Mouse (Mus musculus) B cell, adult 2 months (primary cell): ENCODE measurements at regions not wholly inside any gene's neighbourhood (a gene's known extent, or its start where the extent isn't known, plus 50 kb on each side); places are given as distances from the start of the nearest gene placed in this dataset.

Experiments used
- DNase-seq, 2 experiments: peaks; one replicate each; pipeline ENCODE4 v3.0.0; 2022

DNA sequence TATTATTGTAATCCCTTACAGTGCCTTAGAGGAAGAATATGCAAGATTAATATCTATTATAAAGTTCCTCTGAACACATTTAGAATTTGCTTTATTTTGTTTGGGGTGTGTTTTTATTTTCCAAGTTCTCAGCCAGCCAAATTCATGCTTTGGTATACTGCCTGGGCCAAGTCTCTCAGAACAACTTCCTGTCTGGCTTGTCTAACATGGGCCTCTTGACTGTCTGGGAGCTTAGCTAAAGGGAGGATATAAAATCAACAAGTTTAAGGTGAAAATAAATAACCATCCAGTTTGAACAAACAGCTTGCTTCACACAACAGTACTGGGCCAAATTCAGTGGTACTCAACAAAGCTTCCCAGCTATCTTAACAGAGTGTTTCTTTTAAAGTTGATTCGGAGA lies 669.5 kb downstream of the Kcnj2 start:
- DNase-seq = no peak

DNA sequence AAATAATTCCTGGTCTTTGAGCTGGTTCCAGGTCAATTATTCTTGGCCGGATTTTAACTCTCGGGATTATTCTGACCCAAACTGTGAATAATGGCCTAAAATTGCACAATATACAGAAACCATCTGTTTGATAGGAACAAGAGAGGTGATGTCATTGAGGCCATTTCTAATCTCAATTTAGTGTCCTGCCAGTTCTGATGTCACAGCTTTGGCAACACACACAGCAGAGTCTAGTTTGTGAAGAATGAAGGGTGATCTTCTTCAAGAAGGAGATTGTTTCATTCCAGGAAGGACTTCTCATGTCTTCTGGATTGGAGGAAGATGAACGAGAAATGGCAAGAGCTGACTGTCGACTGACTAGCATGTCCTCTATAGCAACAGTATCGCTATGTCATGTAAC lies 670.0 kb downstream of the Kcnj2 start:
- DNase-seq = no peak

DNA sequence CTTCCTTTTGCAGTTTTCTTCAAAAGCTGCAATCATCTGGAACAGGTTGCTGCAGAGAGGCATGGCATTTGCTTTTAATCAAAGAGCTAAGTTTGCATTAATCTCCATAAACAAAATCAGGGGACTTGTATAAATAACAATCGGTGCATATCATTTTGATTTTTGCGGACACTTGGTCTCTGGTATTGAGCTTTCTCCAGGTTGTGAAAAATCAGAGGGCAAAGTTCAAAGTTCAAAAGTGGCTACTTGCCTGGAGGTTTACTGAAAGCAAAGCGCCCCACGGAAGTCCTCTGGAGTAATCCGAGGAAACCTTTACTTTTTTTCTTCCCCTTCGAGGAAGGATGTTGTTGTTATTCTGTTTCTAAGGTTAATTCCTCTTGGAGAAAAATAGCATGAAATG lies 677.4 kb downstream of the Kcnj2 start:
- DNase-seq = no peak

DNA sequence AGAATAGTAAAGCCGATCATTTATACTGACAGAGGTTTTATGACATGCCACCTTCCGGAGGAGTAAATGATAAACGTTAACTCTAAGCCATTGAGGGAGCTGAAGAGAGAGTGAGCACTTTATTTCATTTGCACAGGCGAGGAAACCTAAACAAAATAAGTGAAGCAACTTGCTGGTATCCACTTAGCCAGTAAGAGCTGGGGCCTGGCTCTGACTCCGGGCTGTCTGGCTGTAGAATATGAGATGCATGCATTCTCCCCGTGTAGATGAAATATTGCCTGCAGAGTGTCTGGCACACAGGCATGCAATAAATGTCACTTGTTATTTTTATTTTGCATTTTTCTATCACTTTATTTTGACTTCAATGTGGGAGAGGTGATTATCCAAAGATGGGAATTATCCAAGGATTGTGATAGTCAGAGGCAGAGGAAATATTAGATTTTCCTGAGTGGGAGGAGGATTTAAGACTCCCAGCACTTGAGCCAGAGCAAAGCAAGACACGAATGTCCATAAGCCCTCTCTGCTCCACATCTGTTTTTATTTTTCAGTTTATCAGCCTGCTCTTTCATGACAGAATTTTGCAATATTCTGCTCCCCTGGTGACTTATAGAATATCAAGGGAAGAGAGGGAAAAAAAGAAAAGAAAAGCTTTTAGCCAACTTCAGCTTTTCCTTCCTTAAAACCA lies 681.4 kb downstream of the Kcnj2 start:
- no peak for DNase-seq

DNA sequence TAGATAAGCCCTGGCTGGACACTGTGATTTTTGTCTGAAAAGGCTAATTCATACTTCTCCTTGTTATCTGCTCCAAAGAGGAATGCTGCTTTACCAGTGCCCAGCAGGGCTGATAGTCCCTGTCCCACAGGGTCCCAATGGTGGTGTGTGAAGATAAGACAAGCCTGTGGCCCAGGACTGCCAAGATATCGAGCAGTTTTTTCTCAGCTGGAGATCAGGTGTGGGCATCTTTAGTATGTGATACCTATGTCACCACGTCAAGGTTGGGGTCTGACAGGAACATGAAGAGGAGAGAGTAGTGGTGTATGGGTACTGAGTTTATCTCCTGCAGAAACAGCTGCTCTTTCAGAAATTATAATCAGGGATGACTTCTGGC lies 682.0 kb downstream of the Kcnj2 start:
- DNase-seq = no peak

DNA sequence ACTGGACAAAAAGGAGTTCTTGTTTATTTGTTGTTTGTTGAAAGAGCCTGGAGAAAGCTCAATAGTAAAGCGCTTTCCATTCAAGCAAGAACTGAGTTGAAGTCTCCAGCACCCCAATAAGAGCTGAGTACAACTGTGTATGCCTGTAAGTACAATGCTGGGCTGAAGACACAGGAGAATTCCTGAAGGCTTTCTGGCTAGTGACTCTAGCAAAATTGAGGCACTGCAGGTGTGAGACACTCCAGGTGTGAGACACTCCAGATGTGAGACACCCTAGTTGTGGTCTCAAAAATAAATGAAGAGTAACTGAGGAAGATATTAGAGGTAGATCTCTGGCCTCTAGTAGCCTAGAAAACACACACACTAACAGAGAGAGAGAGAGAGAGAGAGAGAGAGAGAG lies 682.5 kb downstream of the Kcnj2 start:
- DNase-seq = no peak

DNA sequence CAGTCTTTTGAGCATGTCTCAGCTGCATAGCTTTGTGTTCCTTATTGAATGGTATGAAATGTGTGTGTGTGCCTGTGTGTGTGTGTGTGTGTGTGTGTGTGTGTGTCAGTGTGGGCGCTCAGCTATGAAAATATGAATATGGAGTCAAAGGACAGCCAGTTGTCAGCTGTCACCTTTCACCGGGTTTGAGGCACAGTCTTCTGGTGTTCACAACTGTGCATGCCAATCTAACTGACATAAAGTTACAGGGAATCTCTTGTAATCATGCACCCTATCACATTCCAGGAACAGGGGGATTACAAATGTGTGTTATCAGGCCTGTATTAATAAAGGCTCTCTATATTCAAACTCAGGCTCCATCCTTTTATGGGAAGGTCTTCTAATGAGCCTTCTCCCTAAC lies 688.8 kb downstream of the Kcnj2 start:
- no peak for DNase-seq

DNA sequence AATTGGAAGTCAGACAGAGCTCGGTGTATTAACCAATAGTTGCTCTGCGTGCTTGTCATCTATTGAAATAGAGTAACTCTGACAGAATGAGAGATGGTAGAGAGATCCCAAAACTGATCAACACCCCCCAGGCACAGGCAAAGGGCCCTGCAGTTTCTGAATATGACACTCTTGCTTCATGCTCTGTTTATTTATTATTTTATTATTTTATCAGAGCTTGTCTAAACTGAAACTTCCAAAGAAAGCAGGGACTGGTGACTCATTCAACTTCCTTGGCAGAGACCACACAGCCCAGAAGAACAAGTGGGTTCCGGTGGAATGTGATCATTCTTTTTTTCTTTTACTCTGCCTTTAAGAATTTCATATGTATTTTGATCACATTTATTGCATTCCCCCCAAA lies 697.1 kb downstream of the Kcnj2 start:
- no peak for DNase-seq

DNA sequence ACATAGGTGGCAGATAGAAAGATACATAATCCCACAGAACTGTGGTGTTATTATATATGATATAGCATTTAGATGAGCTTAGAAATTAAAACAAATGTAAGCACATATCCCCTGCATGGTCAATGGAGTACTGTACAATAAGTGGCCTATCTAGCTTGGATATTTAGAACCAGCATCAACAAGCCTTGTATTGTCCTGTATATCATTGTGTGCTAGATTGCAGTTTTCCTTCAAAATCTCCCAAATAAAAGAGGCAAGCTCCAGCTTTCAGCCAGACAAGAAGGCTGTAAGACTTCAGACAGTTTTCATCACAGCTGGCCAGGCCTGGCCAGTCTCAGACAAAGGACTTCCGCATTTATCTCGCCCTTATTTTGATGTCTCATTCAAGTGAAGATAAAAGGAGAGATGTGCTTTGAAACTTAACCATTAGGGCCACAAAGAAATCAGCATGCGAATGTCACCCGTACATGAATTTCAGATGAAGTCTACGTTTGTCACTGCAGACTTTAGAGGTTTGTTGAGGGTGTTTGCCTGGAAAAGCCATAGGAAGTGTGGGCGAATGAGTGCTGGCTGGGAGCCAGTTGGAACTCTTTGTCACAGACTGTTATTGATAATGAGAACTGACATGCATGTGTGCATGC lies 700.5 kb downstream of the Kcnj2 start:
- no peak for DNase-seq

DNA sequence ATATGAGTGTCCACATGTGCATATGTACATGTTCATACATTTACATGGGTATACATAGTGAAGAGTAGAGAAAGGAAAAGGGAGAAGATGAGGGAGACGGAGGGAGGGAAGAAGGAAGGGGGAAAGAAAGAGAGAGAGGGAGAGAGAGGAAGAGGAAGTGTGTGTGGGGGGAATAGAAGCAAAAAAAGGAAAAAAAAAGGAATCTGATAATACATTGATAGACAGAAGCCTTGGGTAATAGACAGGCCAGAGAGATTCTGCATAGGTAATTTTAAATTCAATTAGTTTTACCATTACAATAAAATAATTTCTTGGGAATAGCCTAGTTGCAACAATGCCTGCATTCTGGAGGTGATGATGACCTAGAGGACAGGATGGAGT lies 701.0 kb downstream of the Kcnj2 start:
- DNase-seq = no peak

DNA sequence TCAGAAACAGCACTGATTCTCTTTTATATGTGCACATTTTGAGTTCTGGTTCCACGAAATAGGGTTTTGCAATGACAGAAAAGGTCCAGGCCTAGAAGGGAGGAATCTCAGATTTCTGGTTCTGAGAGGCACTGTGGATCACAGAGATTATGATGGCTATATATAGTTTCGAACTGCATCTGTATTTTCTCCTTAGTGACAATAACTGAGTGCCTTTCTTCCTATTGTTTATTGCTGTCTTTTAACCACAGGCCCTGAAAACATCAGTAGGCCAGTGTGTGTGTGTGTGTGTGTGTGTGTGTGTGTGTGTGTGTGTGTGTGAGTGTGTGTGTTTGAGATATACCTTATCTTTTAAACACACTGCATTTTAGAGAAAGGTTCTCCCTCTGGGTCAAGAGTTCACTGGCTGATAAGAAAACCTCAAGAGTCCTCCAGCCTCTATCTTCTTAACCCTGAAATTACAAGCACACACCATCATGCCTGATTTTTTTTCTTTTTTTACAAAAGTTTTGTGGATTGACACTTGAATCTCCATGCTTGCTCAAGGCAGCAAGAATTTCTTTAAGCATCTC lies 708.2 kb downstream of the Kcnj2 start:
- DNase-seq = no peak

DNA sequence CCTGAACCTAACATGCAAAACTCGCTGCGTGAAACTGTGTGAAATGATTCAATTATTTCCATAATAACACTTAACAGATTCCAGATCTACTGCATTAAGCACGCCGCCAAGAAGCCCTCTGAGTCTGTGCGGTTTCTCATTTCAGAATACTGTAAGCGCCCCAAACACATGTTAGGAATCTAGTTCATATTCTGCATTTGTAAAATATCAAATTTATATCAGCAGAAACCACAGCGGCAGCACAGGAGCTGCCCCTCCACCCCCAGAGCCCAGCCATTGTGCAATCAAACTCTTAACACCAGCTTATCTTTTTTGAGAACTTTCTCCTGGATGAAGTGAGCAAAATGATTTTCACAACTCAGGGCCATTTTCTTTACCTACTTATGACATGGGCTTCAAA lies 715.4 kb downstream of the Kcnj2 start:
- no peak for DNase-seq

DNA sequence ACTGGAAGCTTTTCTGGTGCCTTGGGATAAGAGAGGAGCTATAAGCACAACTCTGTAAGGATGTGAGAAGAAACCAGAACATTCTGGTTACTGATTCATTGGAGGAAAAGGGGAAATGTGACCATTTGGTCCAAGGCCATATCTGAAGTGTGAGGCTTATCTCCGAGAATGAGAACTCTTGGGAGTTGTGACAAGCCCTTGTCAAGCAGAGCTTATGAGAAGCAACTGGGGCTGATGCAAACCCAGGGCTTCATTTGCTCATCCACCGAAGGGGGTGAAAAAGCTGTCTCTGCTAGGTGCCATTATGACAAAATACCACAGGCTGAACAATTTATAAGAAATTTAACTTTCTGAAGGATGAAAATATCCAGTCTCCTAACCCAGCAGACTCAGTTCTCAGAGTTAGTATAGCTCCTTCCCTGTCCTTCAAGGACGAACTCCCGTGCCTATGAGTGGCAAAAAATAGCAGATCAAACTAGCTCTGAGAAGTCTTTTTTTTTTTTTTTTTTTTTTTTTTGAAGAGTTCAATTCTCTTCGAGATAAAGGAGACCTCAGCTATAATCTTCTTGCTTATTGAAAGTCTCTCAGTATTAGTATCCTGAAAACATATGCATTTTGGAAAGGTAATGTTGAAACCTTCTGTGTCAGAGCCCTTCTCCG lies 725.4 kb downstream of the Kcnj2 start:
- DNase-seq = no peak

DNA sequence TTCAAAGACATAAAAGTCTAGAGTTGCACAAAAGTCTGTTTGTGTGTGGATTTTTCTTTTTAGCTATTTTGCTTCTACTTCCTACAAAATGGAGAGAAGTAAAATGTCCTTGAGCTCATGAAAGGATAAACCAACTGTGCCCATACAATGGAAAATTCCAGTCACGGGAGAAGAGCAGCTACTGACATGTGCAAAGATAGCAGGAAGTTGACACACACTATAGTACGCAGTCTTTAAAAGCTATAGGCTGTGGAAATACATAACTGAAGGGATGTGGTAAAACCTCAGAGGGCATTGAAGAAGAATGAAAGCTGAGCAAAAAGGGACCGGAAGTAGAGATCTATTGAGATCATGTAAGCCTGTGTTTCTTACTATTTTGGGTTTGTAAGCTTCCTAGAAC lies 735.1 kb downstream of the Kcnj2 start:
- DNase-seq = no peak

DNA sequence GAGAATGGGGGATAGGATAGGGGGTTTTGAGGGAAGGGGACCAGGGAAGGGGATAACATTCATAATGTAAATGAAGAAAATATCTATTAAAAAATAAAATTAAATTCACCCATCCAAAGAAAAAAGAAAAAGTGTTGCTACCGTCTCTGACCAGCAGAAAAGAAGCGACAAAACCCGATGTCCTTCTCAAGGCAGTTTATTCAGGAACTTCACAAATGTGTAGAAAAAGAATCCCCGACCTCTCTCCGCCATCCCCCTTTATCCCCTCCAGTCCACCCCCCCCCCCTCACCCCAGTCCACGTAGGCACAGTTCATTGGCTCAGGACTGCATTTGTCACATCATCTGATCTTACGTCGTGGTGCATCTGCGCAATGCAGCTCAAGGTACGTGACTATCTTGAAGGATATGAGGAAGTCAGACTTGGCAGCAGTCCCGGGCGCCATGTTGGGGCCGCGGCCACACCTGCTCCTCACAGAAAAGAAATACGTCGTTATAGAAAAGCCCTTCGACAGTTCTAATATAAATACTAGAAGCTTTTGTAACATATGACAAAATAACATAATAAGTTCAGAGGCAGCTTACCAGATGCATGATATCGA lies 750.3 kb downstream of the Kcnj2 start:
- no peak for DNase-seq

DNA sequence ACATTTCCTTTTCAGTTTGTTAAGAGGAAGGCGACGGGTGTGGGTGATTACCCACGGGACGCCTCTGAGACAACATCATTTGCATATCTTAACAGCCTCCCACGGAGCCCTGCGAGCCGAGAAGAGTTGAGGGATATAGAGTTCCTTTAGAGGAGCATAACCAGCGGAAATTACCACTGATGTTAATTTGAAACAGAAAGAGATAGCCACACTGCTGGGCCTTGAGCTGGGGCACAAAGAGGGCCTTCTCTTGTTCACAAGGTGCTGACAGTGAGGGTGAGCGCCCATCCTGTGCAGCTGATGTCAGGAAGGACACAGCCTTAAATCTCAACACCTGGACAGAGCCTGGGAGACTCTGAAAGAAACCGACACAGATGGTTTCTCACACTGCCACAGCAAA lies 752.2 kb downstream of the Kcnj2 start:
- peak; percentile 66 to 72 for DNase-seq

DNA sequence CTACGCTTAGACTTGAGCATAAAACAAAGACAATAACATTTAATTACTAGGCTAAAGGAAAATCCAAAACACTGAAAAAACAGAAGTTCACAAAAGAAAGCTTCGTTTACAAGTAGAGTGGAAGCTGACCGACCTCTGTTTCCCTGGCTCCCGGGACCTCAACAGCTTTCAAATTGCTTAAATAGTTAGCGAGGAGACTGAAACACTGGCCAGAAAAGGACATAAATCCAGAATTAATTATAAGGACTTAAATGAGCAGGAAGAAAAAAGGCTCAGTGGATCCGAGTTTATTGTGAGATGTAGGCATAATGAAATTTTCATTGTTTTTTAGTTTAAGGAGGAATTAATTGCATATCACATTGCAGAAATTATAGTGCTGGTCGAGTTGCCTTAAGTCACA lies 754.4 kb downstream of the Kcnj2 start:
- no peak for DNase-seq

DNA sequence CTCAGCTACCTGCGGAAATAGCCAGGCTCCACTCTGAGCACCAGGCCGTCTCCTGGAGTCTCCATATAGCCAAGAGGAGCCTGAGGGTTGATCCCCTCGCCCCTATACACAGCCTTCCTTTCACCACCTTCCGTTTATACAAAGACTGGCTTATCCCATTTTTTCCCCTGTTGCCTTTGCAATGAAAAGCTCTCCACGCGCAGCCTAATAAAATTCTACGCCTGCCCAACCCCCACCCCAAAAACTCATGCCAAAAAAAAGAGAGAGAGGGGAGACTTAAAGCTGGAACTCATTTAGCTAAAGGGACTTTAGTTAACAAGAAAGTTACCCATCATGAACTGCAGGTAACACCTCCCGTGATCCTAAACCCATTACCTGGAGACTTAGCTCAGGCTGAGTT lies 762.5 kb downstream of the Kcnj2 start:
- no peak for DNase-seq

DNA sequence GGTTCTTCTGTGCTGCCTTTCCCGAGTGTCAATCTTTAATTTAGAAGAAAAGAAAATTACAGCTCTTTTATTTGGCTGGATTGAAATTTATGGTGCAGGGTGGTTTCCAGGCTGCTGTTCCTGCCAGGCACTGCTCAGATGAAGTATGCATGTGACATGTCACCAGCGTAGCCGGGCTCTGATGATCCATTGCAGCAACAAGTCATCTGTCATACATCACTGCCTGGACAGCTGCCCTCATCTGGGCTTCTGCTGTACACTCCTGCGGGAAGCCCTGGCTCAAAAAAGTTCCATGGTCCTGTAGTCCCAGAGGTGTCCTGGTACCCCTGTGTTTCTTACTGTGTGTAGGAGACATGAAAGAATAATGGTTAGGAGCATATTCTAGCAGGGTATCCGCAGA lies 773.0 kb downstream of the Kcnj2 start:
- DNase-seq = no peak

DNA sequence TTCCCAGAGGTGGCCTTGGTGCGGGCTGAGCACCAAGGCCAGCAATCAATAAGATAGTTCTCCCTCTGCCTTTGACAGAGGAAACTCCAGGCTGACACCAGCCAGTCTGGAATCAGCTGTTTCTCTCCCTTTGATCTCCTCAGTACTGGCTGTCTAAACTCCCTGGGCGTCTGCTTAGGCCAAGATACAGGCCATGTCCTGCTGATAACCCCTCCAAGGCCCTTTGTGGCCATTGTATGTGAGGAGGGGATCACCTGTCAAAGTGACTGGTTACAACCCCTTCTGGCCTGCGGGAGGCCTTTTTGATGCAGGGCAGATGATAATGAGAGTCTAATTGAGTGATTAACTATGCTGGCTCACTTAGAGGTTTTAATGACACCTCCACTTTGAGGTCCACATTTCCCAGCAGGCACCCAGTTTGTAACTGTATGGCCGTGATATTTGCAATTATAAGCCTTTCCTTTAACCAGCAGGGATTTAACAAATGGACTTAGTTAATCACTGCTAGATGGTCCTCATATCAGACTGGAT lies 777.8 kb downstream of the Kcnj2 start:
- no peak for DNase-seq

DNA sequence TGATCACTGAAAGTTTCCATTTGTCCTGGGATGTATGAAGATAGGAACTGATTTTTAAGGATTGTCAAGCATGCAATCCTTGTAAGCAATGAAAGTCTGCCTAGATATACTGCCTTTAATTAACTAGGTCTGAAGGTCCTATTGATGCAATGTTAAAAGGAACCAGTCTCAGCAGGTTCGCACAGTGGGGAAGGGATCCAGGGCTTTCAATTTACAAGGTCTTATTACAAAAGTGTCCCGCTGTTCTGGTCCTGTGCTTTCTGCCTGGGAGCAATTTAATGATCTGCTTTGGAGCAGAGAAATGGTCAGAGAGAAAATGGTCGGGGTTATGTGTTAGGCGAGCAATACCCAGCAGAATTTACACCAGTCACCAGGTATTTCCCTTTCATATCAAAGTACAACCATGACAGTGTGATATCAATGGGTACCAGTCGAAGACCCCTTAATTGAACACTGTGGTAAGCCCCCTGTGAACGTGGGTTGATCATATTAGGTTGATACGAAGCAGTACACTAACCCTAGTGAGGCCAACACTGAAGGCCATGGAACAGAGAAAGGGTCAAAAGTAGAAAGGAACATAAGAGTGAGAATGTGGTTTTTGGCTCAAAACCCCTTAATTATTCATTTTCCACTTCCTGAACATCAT lies 778.5 kb downstream of the Kcnj2 start:
- no peak for DNase-seq

DNA sequence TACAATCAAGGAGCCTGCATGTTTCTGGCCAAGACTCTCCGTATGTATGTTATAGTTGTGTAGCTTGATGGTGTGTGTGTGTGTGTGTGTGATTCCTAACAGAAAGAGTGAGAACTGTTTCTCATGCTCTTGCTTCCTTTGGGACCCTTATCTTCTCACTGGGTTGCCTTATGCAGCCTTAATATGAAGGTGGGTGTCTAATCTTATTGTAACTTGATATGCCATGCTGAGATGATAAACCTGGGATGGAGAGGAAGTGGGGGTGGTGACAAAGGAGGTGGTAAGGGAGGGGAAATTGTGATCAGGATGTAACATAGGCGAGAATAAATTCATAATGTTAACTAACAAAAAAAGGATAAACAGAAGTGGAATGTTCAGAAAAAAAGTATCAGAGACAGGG lies 791.3 kb downstream of the Kcnj2 start:
- no peak for DNase-seq

DNA sequence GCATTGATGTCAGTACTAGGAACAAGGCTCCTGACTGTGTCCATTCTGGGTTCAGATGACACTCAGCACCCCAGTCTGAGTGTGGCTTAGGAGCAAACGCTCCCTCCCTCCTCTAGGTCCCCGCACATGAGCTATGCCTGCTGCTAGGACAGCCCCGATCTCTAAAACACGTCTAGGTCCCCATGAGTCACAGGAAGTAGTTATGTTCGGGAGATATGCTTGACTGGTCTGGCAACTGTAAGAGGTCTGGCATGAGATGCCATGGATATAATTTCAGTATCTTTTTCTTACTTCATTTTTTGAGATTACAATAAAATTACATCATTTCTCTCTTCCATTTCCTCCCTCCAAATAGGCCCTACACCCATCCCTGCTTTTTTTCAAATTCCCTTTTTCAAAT lies 792.1 kb downstream of the Kcnj2 start:
- DNase-seq = peak; percentile 22 to 40
